Mouse (Mus musculus): ENCODE measurements at regions not wholly inside any gene's neighbourhood (a gene's known extent, or its start where the extent isn't known, plus 50 kb on each side); places are given as distances from the start of the nearest gene placed in this dataset.

GRCm38 (mm10) chr2:28387422-28387836 lies 59.2 kb upstream of the Ppp1r26 start:
- in situ Hi-C loops (cut with MboI; ENCODE audit: low pct_unique_long_range_greater_than_20kb) = no loop called here
- no peak for TF ChIP-seq CTCF (IDR thresholded peaks at IDR 0.05)
- ATAC-seq = peak; percentile 45
- peak; percentile 9 for DNase-seq (ENCODE audit: low read depth, low spot score)
- CTCF ChIA-PET = no interaction called here
- POLR2A ChIA-PET = no interaction called here
- H3K27me3 ChIP-seq = peaks cover 3% of the 10 kb centered on the region

DNA sequence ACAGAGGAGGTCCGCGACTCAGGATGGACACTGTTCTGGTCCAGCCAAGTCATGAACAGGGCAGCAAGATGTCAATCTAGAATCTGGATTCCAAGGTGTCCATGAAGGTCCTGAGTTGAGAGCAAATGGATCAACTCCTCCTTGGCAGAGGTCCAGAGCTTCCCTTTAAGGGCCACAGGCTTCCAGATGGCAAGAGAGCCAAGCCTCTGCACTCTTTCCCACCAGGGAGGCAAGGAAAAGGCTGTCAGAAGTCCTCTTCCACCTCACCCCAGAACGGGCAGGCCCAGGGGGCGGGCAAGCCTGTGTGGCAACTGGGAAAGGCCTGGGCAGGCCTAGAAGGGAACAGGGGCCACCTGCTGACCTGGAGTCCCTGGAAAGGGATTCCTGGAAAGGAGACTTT lies 58.7 kb upstream of the Ppp1r26 start:
- H3K27me3 ChIP-seq = peaks cover 3% of the 10 kb centered on the region
- CTCF ChIA-PET = no interaction called here
- DNase-seq (ENCODE audit: low read depth, low spot score) (no peak), ATAC-seq (no peak)
- in situ Hi-C loops (cut with MboI; ENCODE audit: low pct_unique_long_range_greater_than_20kb) = no loop called here
- no peak for TF ChIP-seq CTCF (IDR thresholded peaks at IDR 0.05)
- POLR2A ChIA-PET = no interaction called here

DNA sequence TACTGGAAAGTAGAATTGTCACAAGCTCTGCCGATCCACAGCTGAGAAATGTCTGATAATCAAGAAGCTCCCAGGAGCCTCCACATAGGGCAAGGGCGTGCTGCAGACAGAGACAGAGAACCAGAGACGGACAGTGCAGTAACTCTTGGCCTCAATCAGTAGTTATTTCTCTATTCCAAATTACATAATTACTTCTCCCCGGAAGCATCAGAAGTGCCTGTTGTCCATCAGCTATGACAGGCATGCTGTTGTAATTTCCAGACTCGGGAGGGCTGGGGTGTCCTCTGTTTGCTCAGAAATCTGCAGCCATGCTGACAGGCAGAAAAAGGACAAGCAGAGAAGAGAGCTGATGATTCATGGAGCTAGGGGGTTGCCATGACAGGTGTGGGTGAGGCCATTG lies 56.9 kb upstream of the Ppp1r26 start:
- TF ChIP-seq CTCF (IDR thresholded peaks at IDR 0.05) = no peak
- peaks cover 3% of the 10 kb centered on the region for H3K27me3 ChIP-seq
- ChIA-PET POLR2A (no interaction called here), CTCF (no interaction called here)
- no peak for DNase-seq (ENCODE audit: low read depth, low spot score)
- ATAC-seq = no peak
- in situ Hi-C loops (cut with MboI; ENCODE audit: low pct_unique_long_range_greater_than_20kb) = no loop called here

- in situ Hi-C loops (cut with MboI; ENCODE audit: low pct_unique_long_range_greater_than_20kb) = no loop called here
Measured at GRCm38 (mm10) chr2:28395391-28395790, 51.2 kb upstream of the Ppp1r26 start.

More at GRCm38 (mm10) chr2:28395391-28395790, 51.2 kb upstream of the Ppp1r26 start:
- ATAC-seq (no peak), DNase-seq (ENCODE audit: low read depth, low spot score) (no peak)
- POLR2A ChIA-PET = no interaction called here
- peaks cover 24% of the 10 kb centered on the region for H3K27me3 ChIP-seq
- no peak for TF ChIP-seq CTCF (IDR thresholded peaks at IDR 0.05)
- CTCF ChIA-PET = no interaction called here
